Mouse (Mus musculus): ENCODE data around the gene Fam168a.
"Not testable (repeated sequence)": the region's sequence is repeated elsewhere in the genome, so short reads cannot be mapped to it uniquely, and the experiment has no call there.

Fam168a gene

DNA sequence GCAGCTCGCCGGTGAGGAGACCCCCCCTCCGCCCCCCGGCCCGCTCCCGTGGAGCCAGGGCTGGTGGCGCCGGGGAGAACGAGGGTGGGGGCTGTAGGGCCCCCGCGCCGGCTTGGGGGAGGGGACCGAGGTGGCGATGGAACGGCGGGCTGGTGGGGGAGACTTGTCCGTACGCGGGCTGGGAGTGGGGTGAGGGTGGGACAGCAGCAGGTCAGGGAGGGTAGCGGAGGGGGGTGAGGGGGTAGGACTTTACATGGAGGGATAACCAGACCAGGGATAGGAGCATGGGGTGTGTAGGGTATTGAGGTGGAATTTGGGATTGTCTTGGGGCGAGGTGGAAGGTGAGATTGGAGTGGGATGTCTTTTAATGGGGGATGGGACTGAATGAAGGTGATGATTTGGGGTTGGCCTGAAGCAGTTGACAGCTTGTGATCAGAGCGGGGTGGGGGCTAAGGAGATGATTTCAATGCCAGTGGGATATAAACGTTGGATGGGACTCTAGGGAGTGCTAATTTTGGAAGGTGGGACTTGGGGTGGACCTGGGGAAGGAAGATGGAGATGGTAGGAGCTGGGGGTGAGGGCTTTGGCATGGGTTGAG is 547 bp downstream of the Fam168a start:
- no peak for DNase-seq

GRCm38 (mm10) chr7:100718741-100719140 is 12.3 kb downstream of the Fam168a start:
- DNase-seq = no peak

- no peak for DNase-seq
Observed at GRCm38 (mm10) chr7:100722268-100722667, 15.8 kb downstream of the Fam168a start.

DNA sequence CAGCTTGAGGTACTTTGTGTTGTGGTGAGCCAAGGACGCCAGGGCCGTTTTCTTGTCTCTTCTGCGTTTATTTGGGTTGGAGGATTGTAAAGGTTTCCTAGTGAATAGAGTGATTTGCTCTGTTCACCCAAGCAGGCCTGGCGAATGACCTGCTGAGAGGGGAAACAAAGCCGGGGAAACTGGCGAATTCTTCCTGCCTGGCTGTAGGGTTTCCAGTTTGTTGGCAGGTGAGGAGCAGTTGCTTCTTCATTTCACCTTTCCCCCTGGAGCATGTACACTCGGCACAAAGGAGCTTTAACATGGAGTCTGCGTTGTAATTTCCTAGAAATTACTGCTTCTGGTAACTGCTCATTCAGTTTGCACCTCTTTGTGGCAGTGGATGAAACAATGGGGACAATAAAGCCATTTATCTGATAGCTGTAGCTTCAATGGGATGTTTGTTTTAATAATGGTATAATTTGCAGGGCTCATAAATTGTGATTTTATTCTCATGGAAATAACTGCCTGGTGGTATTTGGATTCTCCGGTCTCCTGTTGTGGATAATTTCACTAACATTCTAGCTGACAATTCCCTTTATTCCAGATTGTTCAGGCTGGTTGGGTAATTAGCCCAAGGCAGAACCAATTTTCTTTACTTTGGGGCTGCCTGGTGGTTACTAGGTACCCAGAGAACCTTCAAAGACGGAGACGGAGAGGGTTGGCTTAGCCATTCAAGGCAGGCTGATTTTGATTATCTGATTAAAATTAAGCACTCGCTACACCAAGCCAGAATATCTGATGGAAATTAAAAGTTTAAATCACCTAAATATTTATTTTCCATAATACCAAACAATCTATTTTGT is 17.2 kb downstream of the Fam168a start:
- DNase-seq = no peak

DNA sequence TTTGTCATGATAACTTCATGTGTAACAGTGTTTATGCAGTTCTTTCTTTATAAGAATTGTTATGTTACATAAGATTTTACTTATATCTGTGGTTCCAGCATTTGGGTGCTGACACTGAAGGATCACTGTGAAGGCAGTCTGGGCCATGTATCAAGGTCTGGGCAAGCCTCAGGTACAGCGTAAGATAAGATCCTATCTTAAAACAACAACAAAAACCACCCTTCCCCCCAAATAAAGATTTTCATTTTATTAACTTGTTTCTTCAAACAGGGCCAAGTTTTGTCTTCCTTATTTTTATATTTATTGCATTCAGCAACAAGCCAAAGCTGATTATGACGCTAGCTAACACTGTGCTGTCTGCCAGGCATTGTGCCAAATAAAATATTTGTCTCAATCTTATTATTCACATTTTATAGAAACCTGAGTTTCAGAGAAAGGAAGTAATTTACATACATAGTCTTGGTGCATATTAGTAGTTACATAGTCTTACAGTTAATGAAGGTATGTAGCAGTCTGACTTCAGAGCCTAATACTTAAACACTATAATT is 21.2 kb downstream of the Fam168a start:
- no peak for DNase-seq

GRCm38 (mm10) chr7:100729778-100730177 is 23.3 kb downstream of the Fam168a start:
- DNase-seq = no peak

- peak; percentile 5 for DNase-seq
Observed at GRCm38 (mm10) chr7:100732341-100733050, 26.1 kb downstream of the Fam168a start.

- peak; percentile 44 for DNase-seq
Observed at GRCm38 (mm10) chr7:100733051-100733813, 26.8 kb downstream of the Fam168a start.

- no peak for DNase-seq
Observed at GRCm38 (mm10) chr7:100734201-100734600, 27.8 kb downstream of the Fam168a start.

DNA sequence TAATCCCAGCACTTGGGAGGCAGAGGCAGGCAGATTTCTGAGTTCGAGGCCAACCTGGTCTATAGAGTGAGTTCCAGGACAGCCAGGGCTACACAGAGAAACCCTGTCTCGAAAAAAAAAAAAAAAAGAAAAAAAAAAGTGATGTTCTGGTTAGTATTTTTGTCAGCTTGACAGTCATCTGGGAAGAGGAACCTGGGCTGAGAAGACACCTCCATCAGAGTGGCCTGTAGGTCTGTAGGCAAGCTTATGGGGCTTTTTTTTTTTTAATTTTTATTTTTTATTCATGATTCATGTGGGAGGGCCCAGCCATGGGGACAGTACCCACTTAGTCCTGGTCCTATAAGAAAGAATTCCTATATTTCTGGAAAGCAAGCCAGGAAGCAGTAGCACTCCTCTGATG is 28.5 kb downstream of the Fam168a start:
- not testable (repeated sequence) for DNase-seq

DNA sequence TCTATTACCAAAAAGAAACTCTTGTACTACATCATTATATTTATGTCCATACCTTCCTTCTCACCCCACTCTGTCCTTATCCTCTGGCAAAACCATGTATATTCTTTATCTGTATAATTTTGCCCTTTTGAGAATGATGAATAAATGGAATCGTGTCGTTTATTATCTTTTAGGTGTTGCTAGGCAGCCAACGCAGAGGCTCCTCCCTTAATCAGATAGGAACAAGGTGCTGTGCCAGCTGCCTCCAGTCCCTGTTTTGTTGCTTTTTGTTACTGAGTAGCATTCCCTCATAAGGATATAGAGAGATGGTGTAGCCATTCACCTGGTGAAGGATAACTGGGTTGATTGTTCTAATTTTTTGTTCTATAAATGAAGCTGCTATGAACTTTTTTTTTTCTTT is 29.7 kb downstream of the Fam168a start:
- DNase-seq = no peak

- DNase-seq = no peak
Observed at GRCm38 (mm10) chr7:100744372-100744771, 37.9 kb downstream of the Fam168a start.

GRCm38 (mm10) chr7:100750101-100750500 is 43.7 kb downstream of the Fam168a start:
- no peak for DNase-seq

- no peak for DNase-seq
Observed at GRCm38 (mm10) chr7:100758718-100759117, 52.3 kb downstream of the Fam168a start.

DNA sequence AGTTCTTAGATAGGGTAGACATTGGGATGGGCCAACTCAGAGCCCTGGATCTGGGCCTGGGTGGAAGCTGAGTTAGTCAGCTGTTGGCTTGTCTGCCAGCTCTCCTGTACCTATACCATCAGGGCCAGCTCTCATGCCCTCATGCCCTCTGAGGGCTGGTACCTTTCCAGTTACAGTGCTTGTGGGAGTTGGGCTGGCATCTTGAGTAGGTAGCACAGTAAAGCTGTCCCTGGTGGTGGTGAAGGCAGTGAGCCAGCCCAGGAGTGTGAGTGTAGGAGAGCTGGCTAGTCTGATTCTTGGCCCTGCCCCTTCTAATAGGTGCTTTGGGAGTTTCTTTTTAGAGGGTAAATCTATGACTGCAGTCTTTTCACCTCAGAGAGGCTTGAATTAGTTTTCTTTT is 56.3 kb downstream of the Fam168a start:
- DNase-seq = no peak

GRCm38 (mm10) chr7:100767568-100767967 is 61.1 kb downstream of the Fam168a start:
- DNase-seq = peak; percentile 2

- no peak for DNase-seq
Observed at GRCm38 (mm10) chr7:100768009-100768408, 61.6 kb downstream of the Fam168a start.

DNA sequence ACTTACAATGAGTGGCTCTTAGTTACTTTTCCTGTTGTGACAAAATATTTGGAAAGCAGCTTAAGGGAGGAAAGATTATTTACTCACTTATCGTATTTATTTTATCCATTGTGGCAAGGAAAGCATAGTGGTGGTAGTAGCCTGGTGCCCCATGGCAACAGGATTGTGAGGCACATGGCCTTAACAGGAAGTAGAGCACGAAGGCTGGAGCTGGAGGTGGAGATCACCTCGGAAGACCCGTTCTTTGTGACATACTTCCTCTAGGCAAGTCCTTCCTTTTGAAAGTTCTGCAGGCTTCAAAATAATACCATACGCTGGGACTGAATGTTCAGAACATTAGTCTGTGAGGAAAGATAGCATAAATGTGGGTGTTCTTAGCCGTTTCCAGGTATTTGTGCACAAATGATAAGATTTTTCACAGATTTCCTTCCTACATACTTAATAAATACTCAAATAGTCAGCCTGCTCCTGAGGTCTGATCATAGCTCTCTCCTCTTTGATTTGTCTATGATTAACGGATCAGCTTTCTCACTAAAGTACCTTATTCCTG is 63.2 kb downstream of the Fam168a start:
- DNase-seq = no peak

DNA sequence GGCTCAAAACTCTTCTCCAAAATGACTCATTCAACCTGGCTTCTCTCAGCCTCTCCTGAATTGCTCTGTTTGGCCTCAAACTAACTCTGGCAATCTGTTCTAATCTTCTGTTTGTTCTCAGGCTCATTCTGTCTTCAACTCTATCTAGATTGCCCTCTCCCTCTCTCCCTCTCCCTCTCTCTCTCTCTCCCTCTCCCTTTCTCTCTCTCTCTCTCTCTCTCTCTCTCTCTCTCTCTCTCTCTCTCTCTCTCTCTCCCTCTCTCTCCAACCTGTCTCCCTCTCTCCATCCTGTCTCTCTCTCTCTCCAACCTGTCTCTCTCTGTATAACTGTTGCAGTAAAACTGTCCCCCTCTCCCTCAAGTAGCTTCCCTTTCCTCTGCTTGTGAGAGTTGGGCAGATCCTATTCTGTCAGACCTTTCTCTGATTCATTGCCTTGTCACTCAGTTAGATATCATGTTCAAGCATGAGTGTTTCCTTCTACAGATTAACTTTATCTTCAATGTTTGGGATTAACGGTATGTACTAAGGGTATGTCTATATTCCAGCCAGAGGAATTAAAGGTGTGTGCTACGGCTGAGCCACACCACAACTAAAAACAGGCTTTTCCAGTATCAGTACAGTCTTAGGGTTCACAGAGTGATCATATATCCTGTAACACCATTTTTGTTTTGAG is 64.4 kb downstream of the Fam168a start:
- no peak for DNase-seq

GRCm38 (mm10) chr7:100774189-100774588 is 67.8 kb downstream of the Fam168a start:
- DNase-seq = no peak

DNA sequence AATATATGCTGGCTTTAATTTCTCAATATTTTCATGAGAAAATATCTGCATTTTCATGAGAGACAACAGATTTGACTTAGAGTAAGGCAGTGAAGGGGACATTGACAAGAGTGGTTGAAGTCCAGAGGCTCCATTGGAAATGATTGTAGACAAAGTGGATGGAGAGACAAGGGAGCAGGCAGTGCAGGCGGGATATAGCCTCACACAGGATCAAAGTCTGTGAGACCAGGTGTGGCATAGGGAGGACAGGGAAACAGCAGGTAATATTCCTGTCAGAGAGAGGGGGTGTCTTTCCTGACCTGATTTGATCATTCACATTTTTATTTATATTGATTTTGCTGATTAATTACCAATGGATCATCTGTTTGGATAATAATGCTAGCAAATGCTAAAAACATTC is 69.4 kb downstream of the Fam168a start:
- DNase-seq = no peak

GRCm38 (mm10) chr7:100780192-100780591 is 73.8 kb downstream of the Fam168a start:
- no peak for DNase-seq

All from lung, postnatal 10 days (tissue).